Mouse (Mus musculus) liver, embryonic 12.5 days (tissue): ENCODE measurements around the gene Dcst2. TPM values are rescaled to one million over a fixed set of nuclear protein-coding genes. Genes with fewer than 3 reads are reported as not detected.

ENCODE experiments used
- ATAC-seq: fragments of 200-750 bp; cut with Nextera tagmentation; 2 replicates; pipeline ENCODE4 v1.8.0; 2017; ENCODE audit warnings: moderate number of reproducible peaks, mild to moderate bottlenecking, moderate library complexity
- H3K27ac ChIP-seq: fragments of 300-500 bp; sonication (generic); 2 replicates; pipeline ENCODE4 v1.5.1; 2016; ENCODE audit warnings: mild to moderate bottlenecking
- H3K27me3 ChIP-seq: fragments of 300-500 bp; sonication (generic); replicated peaks from 2 replicates; pipeline ENCODE4 v1.6.1; 2016; ENCODE audit warnings: mild to moderate bottlenecking, moderate library complexity
- H3K36me3 ChIP-seq: fragments of 300-500 bp; sonication (generic); 2 replicates; pipeline ENCODE4 v1.6.1; 2016; ENCODE audit warnings: mild to moderate bottlenecking, moderate library complexity
- H3K4me1 ChIP-seq: fragments of 300-500 bp; sonication (generic); 2 replicates; pipeline ENCODE4 v1.6.1; 2016
- H3K4me2 ChIP-seq: fragments of 300-500 bp; sonication (generic); 2 replicates; pipeline ENCODE4 v1.6.1; 2016; ENCODE audit warnings: mild to moderate bottlenecking, moderate library complexity
- H3K4me3 ChIP-seq: fragments of 300-500 bp; sonication (generic); 2 replicates; pipeline ENCODE4 v1.5.1; 2016; ENCODE audit warnings: mild to moderate bottlenecking, moderate library complexity
- H3K9ac ChIP-seq: fragments of 300-500 bp; sonication (generic); 2 replicates; pipeline ENCODE4 v1.6.1; 2016; ENCODE audit warnings: mild to moderate bottlenecking, moderate library complexity
- H3K9me3 ChIP-seq: fragments of 300-500 bp; sonication (generic); replicated peaks from 2 replicates; pipeline ENCODE4 v1.6.1; 2016; ENCODE audit warnings: mild to moderate bottlenecking, moderate library complexity
- WGBS: fragments of 180-500 bp; shearing (Covaris S2); methylation state at CpG from one replicate; pipeline ENCODE4 v1.1.7; 2016; ENCODE audit not compliant: insufficient replicate concordance; 5-methylcytosine and 5-hydroxymethylcytosine counted together
- polyA plus RNA-seq: library from polyadenylated mRNA; unstranded; fragments of >200 nt; fragmentation: Nextera tagmentation; extraction: Ambion mirVana; gene quantifications from 2 replicates; pipeline ENCODE4 v1.2.1, GENCODE M21; 2016

Dcst2 gene
- polyA plus RNA-seq, 1 experiment from 2014 or later = 0.05 TPM

DNA sequence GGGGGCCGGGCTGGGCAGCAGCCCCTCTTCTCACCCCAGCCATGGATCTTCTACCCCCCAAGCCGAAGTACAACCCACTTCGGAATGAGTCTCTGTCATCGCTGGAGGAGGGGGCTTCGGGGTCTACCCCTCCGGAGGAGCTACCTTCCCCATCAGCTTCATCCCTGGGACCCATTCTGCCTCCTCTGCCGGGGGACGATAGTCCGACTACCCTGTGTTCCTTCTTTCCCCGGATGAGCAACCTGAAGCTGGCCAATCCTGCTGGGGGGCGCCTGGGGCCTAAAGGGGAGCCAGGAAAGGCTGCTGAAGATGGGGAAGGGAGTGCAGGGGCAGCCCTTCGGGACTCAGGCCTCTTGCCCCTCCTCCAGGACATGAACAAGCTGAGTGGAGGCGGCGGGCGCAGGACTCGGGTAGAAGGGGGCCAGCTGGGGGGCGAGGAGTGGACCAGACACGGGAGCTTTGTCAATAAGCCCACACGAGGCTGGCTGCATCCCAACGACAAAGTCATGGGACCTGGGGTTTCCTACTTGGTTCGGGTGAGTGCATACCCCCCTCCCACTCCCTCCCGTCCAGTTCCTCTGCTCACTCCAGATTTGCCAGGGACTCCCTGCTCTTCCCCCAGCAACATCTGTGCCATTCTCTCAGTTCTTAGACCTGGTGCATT is 60.2 kb downstream of the Dcst2 start:
- ATAC-seq = no peak
- H3K4me1 ChIP-seq = peaks cover 83% of the 10 kb centered on the region
- no peaks in the 10 kb centered on the region for H3K9me3 ChIP-seq
- WGBS = 20% methylated on average over 22 of the region's 22 CpGs
- peaks cover 43% of the 10 kb centered on the region for H3K36me3 ChIP-seq
- H3K4me3 ChIP-seq = peak overlapping the region; percentile 65
- peak overlapping the region; percentile 89 for H3K27ac ChIP-seq
- peak overlapping the region; percentile 81 for H3K9ac ChIP-seq
- no peaks in the 10 kb centered on the region for H3K27me3 ChIP-seq
- peak overlapping the region; percentile 97 for H3K4me2 ChIP-seq

DNA sequence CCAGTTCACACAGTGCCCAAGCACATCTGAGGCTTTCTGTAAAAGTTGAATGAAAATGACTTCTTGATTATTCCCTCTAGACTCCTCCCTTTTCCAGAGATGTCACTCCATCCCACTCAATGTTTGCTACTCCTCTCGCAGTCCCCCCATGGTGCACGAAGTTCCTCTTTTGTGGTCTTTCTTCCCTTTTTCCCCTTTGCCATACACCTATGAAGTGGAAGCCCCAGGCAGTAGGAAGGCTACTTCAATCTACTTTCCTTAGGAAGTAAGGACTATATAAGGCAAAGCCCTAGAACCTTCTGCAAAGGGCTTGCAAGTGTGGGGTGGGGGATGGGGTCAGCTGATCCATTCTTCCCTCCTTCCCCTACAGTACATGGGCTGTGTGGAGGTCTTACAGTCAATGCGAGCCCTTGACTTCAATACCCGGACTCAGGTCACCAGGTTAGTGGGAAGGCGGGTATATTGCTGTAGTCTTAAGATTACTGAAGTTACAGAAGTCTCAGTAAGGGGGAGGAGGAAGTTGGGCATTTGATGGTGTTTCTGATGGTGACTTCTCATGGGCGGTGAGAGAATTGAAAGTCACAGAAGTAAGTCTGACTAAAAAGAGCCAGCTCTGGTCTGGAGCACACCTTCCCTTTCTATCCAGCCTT is 60.9 kb downstream of the Dcst2 start:
- Histone ChIP-seq H3K27ac (peak overlapping the region; percentile 89), H3K4me1 (peaks cover 83% of the 10 kb centered on the region), H3K36me3 (peaks cover 51% of the 10 kb centered on the region), H3K27me3 (no peaks in the 10 kb centered on the region), H3K9me3 (no peaks in the 10 kb centered on the region), H3K9ac (peak overlapping the region; percentile 81), H3K4me2 (peak overlapping the region; percentile 97), H3K4me3 (peak overlapping the region; percentile 65)
- no peak for ATAC-seq
- WGBS = 53% methylated on average over 6 of the region's 6 CpGs

GRCm38 (mm10) chr3:89424416-89425140 is 62.8 kb downstream of the Dcst2 start:
- peak; percentile 52 for ATAC-seq
- WGBS = 57% methylated on average over 5 of the region's 5 CpGs
- H3K9ac ChIP-seq = peak overlapping the region; percentile 37; the same call in 1 of the 2 replicates
- peak overlapping the region; percentile 42; the same call in 1 of the 2 replicates for H3K4me3 ChIP-seq
- H3K36me3 ChIP-seq = peaks cover 65% of the 10 kb centered on the region
- H3K27ac ChIP-seq = peak overlapping the region; percentile 89
- no peaks in the 10 kb centered on the region for H3K9me3 ChIP-seq
- peak overlapping the region; percentile 97 for H3K4me2 ChIP-seq
- H3K4me1 ChIP-seq = peaks cover 79% of the 10 kb centered on the region
- H3K27me3 ChIP-seq = no peaks in the 10 kb centered on the region

- Histone ChIP-seq H3K36me3 (peaks cover 65% of the 10 kb centered on the region), H3K27ac (peak overlapping the region; percentile 89), H3K9me3 (no peaks in the 10 kb centered on the region), H3K4me2 (peak overlapping the region; percentile 97), H3K9ac (peak overlapping the region; percentile 65), H3K27me3 (no peaks in the 10 kb centered on the region), H3K4me1 (peaks cover 79% of the 10 kb centered on the region), H3K4me3 (peak overlapping the region; percentile 42)
- no peak for ATAC-seq
- WGBS = 61% methylated on average over 5 of the region's 5 CpGs
Observed at GRCm38 (mm10) chr3:89425141-89425525, 63.4 kb downstream of the Dcst2 start.

DNA sequence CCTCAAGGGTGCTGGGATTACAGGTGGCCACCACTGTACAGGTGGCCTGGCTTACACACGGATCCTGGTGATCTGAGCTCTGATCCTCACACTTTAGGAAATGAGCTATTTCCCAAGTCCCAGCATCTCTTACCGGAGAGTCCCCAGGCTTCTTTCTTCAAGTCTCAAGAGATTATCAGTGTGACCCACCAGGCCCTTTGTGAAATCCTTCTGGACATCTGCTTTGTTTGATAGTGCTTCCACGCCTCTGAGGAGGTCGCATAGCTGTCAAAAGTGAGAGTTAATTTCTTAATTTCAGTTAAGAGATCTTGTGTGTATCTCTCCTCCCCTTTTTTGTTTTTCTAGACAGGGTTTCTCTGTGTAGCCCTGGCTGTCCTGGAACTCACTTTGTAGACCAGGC is 64.1 kb downstream of the Dcst2 start:
- WGBS = 22% methylated on average over 4 of the region's 4 CpGs
- H3K36me3 ChIP-seq = peaks cover 65% of the 10 kb centered on the region
- peak overlapping the region; percentile 97 for H3K4me2 ChIP-seq
- H3K27ac ChIP-seq = peak overlapping the region; percentile 89
- H3K27me3 ChIP-seq = no peaks in the 10 kb centered on the region
- 0 out of 2 replicates have a peak, but pooled peaks have one; percentile 8 for ATAC-seq
- peak overlapping the region; percentile 65 for H3K9ac ChIP-seq
- peaks cover 76% of the 10 kb centered on the region for H3K4me1 ChIP-seq
- peak overlapping the region; percentile 42 for H3K4me3 ChIP-seq
- H3K9me3 ChIP-seq = no peaks in the 10 kb centered on the region

Other genes with a start within 250 kb of the Dcst2 start
- gene Pklr, start 225.8 kb upstream of the Dcst2 start, polyA plus RNA-seq = 162 and 171 TPM in 2 replicates
- gene Hcn3, start 201.8 kb upstream of the Dcst2 start, polyA plus RNA-seq = 0.81 and 0.86 TPM in 2 replicates
- 21.1 and 21.2 TPM in 2 replicates for gene Clk2, start 197.2 kb upstream of the Dcst2 start, polyA plus RNA-seq
- gene Scamp3, start 184.5 kb upstream of the Dcst2 start, polyA plus RNA-seq = 79.8 and 86.3 TPM in 2 replicates
- 5.3 and 6.6 TPM in 2 replicates for gene Fam189b, start 178.8 kb upstream of the Dcst2 start, polyA plus RNA-seq
- gene Gba, start 159.0 kb upstream of the Dcst2 start, polyA plus RNA-seq = 26.6 and 26.7 TPM in 2 replicates
- gene Thbs3, start 146.8 kb upstream of the Dcst2 start, polyA plus RNA-seq = 1.7 and 3.1 TPM in 2 replicates
- 160 and 167 TPM in 2 replicates for gene Mtx1, start 134.9 kb upstream of the Dcst2 start, polyA plus RNA-seq
- gene Muc1, start 132.9 kb upstream of the Dcst2 start, polyA plus RNA-seq = 0.13 TPM in 1 of 2 replicates, not detected in the other
- gene Krtcap2, start 116.0 kb upstream of the Dcst2 start, polyA plus RNA-seq = 170 and 187 TPM in 2 replicates
- gene Trim46, start 115.7 kb upstream of the Dcst2 start, polyA plus RNA-seq = 0.31 and 0.38 TPM in 2 replicates
- gene Dpm3, start 102.6 kb upstream of the Dcst2 start, polyA plus RNA-seq = 72.3 and 73.6 TPM in 2 replicates
- gene Slc50a1, start 91.4 kb upstream of the Dcst2 start, polyA plus RNA-seq = 19.3 and 21.6 TPM in 2 replicates
- gene Efna1, start 80.8 kb upstream of the Dcst2 start, polyA plus RNA-seq = 5.2 and 5.3 TPM in 2 replicates
- gene Efna3, start 39.0 kb upstream of the Dcst2 start, polyA plus RNA-seq = 0.65 and 1.0 TPM in 2 replicates
- gene Efna4, start 23.9 kb upstream of the Dcst2 start, polyA plus RNA-seq = 2.1 and 2.3 TPM in 2 replicates
- gene Adam15, start 12.0 kb upstream of the Dcst2 start, polyA plus RNA-seq = 14.1 and 14.5 TPM in 2 replicates
- gene Dcst1, start 3.3 kb downstream of the Dcst2 start, polyA plus RNA-seq = not detected in 2 replicates
- 1.2 and 1.6 TPM in 2 replicates for gene Zbtb7b, start 32.8 kb downstream of the Dcst2 start, polyA plus RNA-seq
- gene Lenep, start 40.8 kb downstream of the Dcst2 start, polyA plus RNA-seq = not detected in 2 replicates
- gene Flad1, start 49.9 kb downstream of the Dcst2 start, polyA plus RNA-seq = 21.6 and 22.9 TPM in 2 replicates
- gene Cks1b, start 56.4 kb downstream of the Dcst2 start, polyA plus RNA-seq = 310 and 316 TPM in 2 replicates
- gene Shc1, start 56.5 kb downstream of the Dcst2 start, polyA plus RNA-seq = 56.8 and 63.3 TPM in 2 replicates
- 22.7 and 23.1 TPM in 2 replicates for gene Pygo2, start 68.2 kb downstream of the Dcst2 start, polyA plus RNA-seq
- 8.3 and 9.2 TPM in 2 replicates for gene Pbxip1, start 74.7 kb downstream of the Dcst2 start, polyA plus RNA-seq
- 39.1 and 40.5 TPM in 2 replicates for gene Pmvk, start 92.6 kb downstream of the Dcst2 start, polyA plus RNA-seq
- gene Kcnn3, start 158.2 kb downstream of the Dcst2 start, polyA plus RNA-seq = 0.12 TPM in 1 of 2 replicates, not detected in the other